Mouse (Mus musculus) induced T-regulatory cell, adult 2 months (primary cell): Measurements from ENCODE around the gene Ywhab.
A peak's percentile ranks its signal among the peaks of the same experiment; 100 is the strongest.

ENCODE experiments used
- DNase-seq: peaks from one replicate; pipeline ENCODE4 v3.0.0-alpha.2; 2012; ENCODE audit warnings: low read depth

Gene Ywhab

GRCm38 (mm10) chr2:164009227-164009626, 14.5 kb downstream of the Ywhab start:
- DNase-seq, result no peak

GRCm38 (mm10) chr2:164010496-164010895, 15.7 kb downstream of the Ywhab start:
- no peak for DNase-seq

- DNase-seq, result no peak
Observed at GRCm38 (mm10) chr2:164010944-164011343, 16.2 kb downstream of the Ywhab start.

GRCm38 (mm10) chr2:164015304-164015703, 20.5 kb downstream of the Ywhab start:
- no peak for DNase-seq

- DNase-seq, result peak; percentile 17
Observed at GRCm38 (mm10) chr2:164018910-164019309, 24.1 kb downstream of the Ywhab start.

GRCm38 (mm10) chr2:164019943-164020342, 25.2 kb downstream of the Ywhab start:
- no peak for DNase-seq

GRCm38 (mm10) chr2:164022104-164022503, 27.3 kb downstream of the Ywhab start:
- no peak for DNase-seq

GRCm38 (mm10) chr2:164025150-164025549, 30.4 kb downstream of the Ywhab start, which contains the start of gene Pabpc1l:
Gene Pabpc1l, plus strand, starts transcription at chr2:164025450.
- no peak for DNase-seq

- DNase-seq, result no peak
Observed at GRCm38 (mm10) chr2:164031147-164031546, 36.4 kb downstream of the Ywhab start.

- no peak for DNase-seq
Observed at GRCm38 (mm10) chr2:164032973-164033372, 38.2 kb downstream of the Ywhab start.

GRCm38 (mm10) chr2:164036520-164037019, 41.8 kb downstream of the Ywhab start:
- peak; percentile 18 for DNase-seq

- DNase-seq, result no peak
Observed at GRCm38 (mm10) chr2:164038407-164039028, 43.8 kb downstream of the Ywhab start.

- no peak for DNase-seq
Observed at GRCm38 (mm10) chr2:164040949-164041348, 46.2 kb downstream of the Ywhab start.

GRCm38 (mm10) chr2:164041523-164041922, 46.8 kb downstream of the Ywhab start:
- no peak for DNase-seq

- DNase-seq, result peak; percentile 93
Observed at GRCm38 (mm10) chr2:164047197-164047690, 52.5 kb downstream of the Ywhab start.

GRCm38 (mm10) chr2:164053767-164054166, 59.0 kb downstream of the Ywhab start:
- no peak for DNase-seq

GRCm38 (mm10) chr2:164054671-164055070, 59.9 kb downstream of the Ywhab start:
- no peak for DNase-seq

GRCm38 (mm10) chr2:164059634-164060235, 65.0 kb downstream of the Ywhab start:
- DNase-seq, result no peak
